Mouse (Mus musculus): ENCODE measurements around the gene Spryd3. TPM values are rescaled to one million over a fixed set of nuclear protein-coding genes. Genes with fewer than 3 reads are reported as not detected.
"Not testable (repeated sequence)": the region's sequence is repeated elsewhere in the genome, so short reads cannot be mapped to it uniquely, and the experiment has no call there.

The Spryd3 gene
- polyA plus RNA-seq, 1 experiment from 2014 or later, result 61.8 TPM

- no peak for ATAC-seq (ENCODE audit: low read depth)
- Histone ChIP-seq H3K27me3 (ENCODE audit: control insufficient read depth, insufficient read depth, low read length) (no peaks in the 10 kb centered on the region), H3K4me3 (ENCODE audit: low read depth, low read length) (no peak overlapping the region), H3K27ac (ENCODE audit: low read depth, low read length) (no peak overlapping the region), H3K9ac (replicated peaks; ENCODE audit: low read depth, low read length) (no peak overlapping the region), H3K9me3 (ENCODE audit: control insufficient read depth, low read length) (no peaks in the 10 kb centered on the region), H3K4me2 (ENCODE audit: low read depth, low read length) (no peak overlapping the region), H3K4me1 (ENCODE audit: control insufficient read depth, insufficient read depth, low read length) (no peaks in the 10 kb centered on the region), H3K36me3 (ENCODE audit: control insufficient read depth, insufficient read depth, low read length) (no peaks in the 10 kb centered on the region)
- 70% methylated on average over 2 of the region's 2 CpGs for WGBS
Measured at GRCm38 (mm10) chr15:102169064-102169463, 33.0 kb upstream of the Spryd3 start.

- ATAC-seq (ENCODE audit: low read depth), result no peak
- WGBS, result 66% methylated on average over 6 of the region's 6 CpGs
- Histone ChIP-seq H3K9ac (replicated peaks; ENCODE audit: low read depth, low read length) (no peak overlapping the region), H3K27me3 (ENCODE audit: control insufficient read depth, insufficient read depth, low read length) (no peaks in the 10 kb centered on the region), H3K4me2 (ENCODE audit: low read depth, low read length) (no peak overlapping the region), H3K27ac (ENCODE audit: low read depth, low read length) (no peak overlapping the region), H3K4me1 (ENCODE audit: control insufficient read depth, insufficient read depth, low read length) (no peaks in the 10 kb centered on the region), H3K36me3 (ENCODE audit: control insufficient read depth, insufficient read depth, low read length) (no peaks in the 10 kb centered on the region), H3K4me3 (ENCODE audit: low read depth, low read length) (no peak overlapping the region), H3K9me3 (ENCODE audit: control insufficient read depth, low read length) (no peaks in the 10 kb centered on the region)
Measured at GRCm38 (mm10) chr15:102167620-102168021, 31.6 kb upstream of the Spryd3 start.

- H3K9me3 ChIP-seq (ENCODE audit: control insufficient read depth, low read length), result no peaks in the 10 kb centered on the region
- H3K36me3 ChIP-seq (ENCODE audit: control insufficient read depth, insufficient read depth, low read length), result no peaks in the 10 kb centered on the region
- H3K4me1 ChIP-seq (ENCODE audit: control insufficient read depth, insufficient read depth, low read length), result no peaks in the 10 kb centered on the region
- no peak overlapping the region for H3K9ac ChIP-seq (replicated peaks; ENCODE audit: low read depth, low read length)
- WGBS, result 66% methylated on average over 6 of the region's 6 CpGs
- H3K4me3 ChIP-seq (ENCODE audit: low read depth, low read length), result no peak overlapping the region
- no peaks in the 10 kb centered on the region for H3K27me3 ChIP-seq (ENCODE audit: control insufficient read depth, insufficient read depth, low read length)
- H3K27ac ChIP-seq (ENCODE audit: low read depth, low read length), result no peak overlapping the region
- no peak overlapping the region for H3K4me2 ChIP-seq (ENCODE audit: low read depth, low read length)
- no peak for ATAC-seq (ENCODE audit: low read depth)
Measured at GRCm38 (mm10) chr15:102165468-102166100, 29.6 kb upstream of the Spryd3 start.

- H3K9me3 ChIP-seq (ENCODE audit: control insufficient read depth, low read length), result no peaks in the 10 kb centered on the region
- H3K4me2 ChIP-seq (ENCODE audit: low read depth, low read length), result no peak overlapping the region
- no peak overlapping the region for H3K27ac ChIP-seq (ENCODE audit: low read depth, low read length)
- no peaks in the 10 kb centered on the region for H3K36me3 ChIP-seq (ENCODE audit: control insufficient read depth, insufficient read depth, low read length)
- no peak for ATAC-seq (ENCODE audit: low read depth)
- H3K9ac ChIP-seq (replicated peaks; ENCODE audit: low read depth, low read length), result no peak overlapping the region
- 64% methylated on average over 3 of the region's 3 CpGs for WGBS
- no peaks in the 10 kb centered on the region for H3K4me1 ChIP-seq (ENCODE audit: control insufficient read depth, insufficient read depth, low read length)
- no peaks in the 10 kb centered on the region for H3K27me3 ChIP-seq (ENCODE audit: control insufficient read depth, insufficient read depth, low read length)
- no peak overlapping the region for H3K4me3 ChIP-seq (ENCODE audit: low read depth, low read length)
Measured at GRCm38 (mm10) chr15:102163900-102164693, 28.1 kb upstream of the Spryd3 start.

GRCm38 (mm10) chr15:102160415-102161060 lies 24.5 kb upstream of the Spryd3 start:
- H3K36me3 ChIP-seq (ENCODE audit: control insufficient read depth, insufficient read depth, low read length), result no peaks in the 10 kb centered on the region
- no peak overlapping the region for H3K4me3 ChIP-seq (ENCODE audit: low read depth, low read length)
- H3K27me3 ChIP-seq (ENCODE audit: control insufficient read depth, insufficient read depth, low read length), result no peaks in the 10 kb centered on the region
- no peak for ATAC-seq (ENCODE audit: low read depth)
- no peak overlapping the region for H3K4me2 ChIP-seq (ENCODE audit: low read depth, low read length)
- H3K27ac ChIP-seq (ENCODE audit: low read depth, low read length), result no peak overlapping the region
- no peaks in the 10 kb centered on the region for H3K9me3 ChIP-seq (ENCODE audit: control insufficient read depth, low read length)
- H3K4me1 ChIP-seq (ENCODE audit: control insufficient read depth, insufficient read depth, low read length), result no peaks in the 10 kb centered on the region
- no peak overlapping the region for H3K9ac ChIP-seq (replicated peaks; ENCODE audit: low read depth, low read length)
- 64% methylated on average over 25 of the region's 27 CpGs for WGBS

- H3K27ac ChIP-seq (ENCODE audit: low read depth, low read length), result no peak overlapping the region
- 31% methylated on average over 20 of the region's 20 CpGs for WGBS
- H3K4me1 ChIP-seq (ENCODE audit: control insufficient read depth, insufficient read depth, low read length), result no peaks in the 10 kb centered on the region
- H3K4me3 ChIP-seq (ENCODE audit: low read depth, low read length), result no peak overlapping the region
- no peaks in the 10 kb centered on the region for H3K9me3 ChIP-seq (ENCODE audit: control insufficient read depth, low read length)
- H3K36me3 ChIP-seq (ENCODE audit: control insufficient read depth, insufficient read depth, low read length), result no peaks in the 10 kb centered on the region
- ATAC-seq (ENCODE audit: low read depth), result peak; percentile 17; the same call in 1 of the 2 replicates
- no peaks in the 10 kb centered on the region for H3K27me3 ChIP-seq (ENCODE audit: control insufficient read depth, insufficient read depth, low read length)
- no peak overlapping the region for H3K4me2 ChIP-seq (ENCODE audit: low read depth, low read length)
- H3K9ac ChIP-seq (replicated peaks; ENCODE audit: low read depth, low read length), result no peak overlapping the region
Measured at GRCm38 (mm10) chr15:102156836-102157235, 20.8 kb upstream of the Spryd3 start.

GRCm38 (mm10) chr15:102155006-102155405 lies 19.0 kb upstream of the Spryd3 start:
- not testable (repeated sequence) for H3K36me3 ChIP-seq (ENCODE audit: control insufficient read depth, insufficient read depth, low read length); H3K4me2 ChIP-seq (ENCODE audit: low read depth, low read length); H3K27me3 ChIP-seq (ENCODE audit: control insufficient read depth, insufficient read depth, low read length); H3K4me1 ChIP-seq (ENCODE audit: control insufficient read depth, insufficient read depth, low read length); ATAC-seq (ENCODE audit: low read depth); H3K27ac ChIP-seq (ENCODE audit: low read depth, low read length); H3K9ac ChIP-seq (replicated peaks; ENCODE audit: low read depth, low read length); H3K4me3 ChIP-seq (ENCODE audit: low read depth, low read length); H3K9me3 ChIP-seq (ENCODE audit: control insufficient read depth, low read length)
- 92% methylated on average over 6 of the region's 6 CpGs for WGBS

- Histone ChIP-seq H3K27me3 (ENCODE audit: control insufficient read depth, insufficient read depth, low read length) (no peaks in the 10 kb centered on the region), H3K9ac (replicated peaks; ENCODE audit: low read depth, low read length) (no peak overlapping the region), H3K36me3 (ENCODE audit: control insufficient read depth, insufficient read depth, low read length) (no peaks in the 10 kb centered on the region), H3K9me3 (ENCODE audit: control insufficient read depth, low read length) (no peaks in the 10 kb centered on the region), H3K27ac (ENCODE audit: low read depth, low read length) (no peak overlapping the region), H3K4me2 (ENCODE audit: low read depth, low read length) (no peak overlapping the region), H3K4me3 (ENCODE audit: low read depth, low read length) (no peak overlapping the region), H3K4me1 (ENCODE audit: control insufficient read depth, insufficient read depth, low read length) (no peaks in the 10 kb centered on the region)
- WGBS, result 12% methylated on average over 4 of the region's 4 CpGs
- ATAC-seq (ENCODE audit: low read depth), result no peak
Measured at GRCm38 (mm10) chr15:102152646-102153045, 16.6 kb upstream of the Spryd3 start.

Data from neural tube, embryonic 14.5 days (tissue).